Mouse (Mus musculus): ENCODE data around the gene Hsd17b14.
"Not testable (repeated sequence)": the region's sequence is repeated elsewhere in the genome, so short reads cannot be mapped to it uniquely, and the experiment has no call there.

Hsd17b14 gene

DNA sequence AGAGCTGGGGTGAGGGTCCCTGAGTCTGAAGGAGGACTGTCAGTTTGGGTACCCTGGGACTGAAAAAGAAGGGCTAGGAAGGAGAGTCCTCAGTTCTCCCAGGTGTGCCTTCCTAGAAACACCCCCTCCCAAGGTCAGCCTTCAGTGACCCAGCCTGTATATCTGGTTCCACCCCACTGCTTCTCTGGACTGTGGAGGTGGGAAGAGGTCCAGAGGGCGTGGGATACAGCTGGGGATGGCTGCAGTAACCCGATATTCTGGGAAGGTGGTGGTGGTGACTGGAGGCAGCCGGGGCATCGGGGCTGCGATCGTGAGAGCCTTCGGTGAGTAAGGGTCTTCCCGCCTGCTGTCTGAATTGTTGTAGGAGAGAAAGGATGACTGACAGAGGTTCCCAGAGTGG lies at the start of gene Hsd17b14:
Gene Hsd17b14 (plus strand): TSS at position 150 of the 400 bp plus-strand sequence.
- DNase-seq (ENCODE audit: low spot score in 2 of 2): no peak

DNA sequence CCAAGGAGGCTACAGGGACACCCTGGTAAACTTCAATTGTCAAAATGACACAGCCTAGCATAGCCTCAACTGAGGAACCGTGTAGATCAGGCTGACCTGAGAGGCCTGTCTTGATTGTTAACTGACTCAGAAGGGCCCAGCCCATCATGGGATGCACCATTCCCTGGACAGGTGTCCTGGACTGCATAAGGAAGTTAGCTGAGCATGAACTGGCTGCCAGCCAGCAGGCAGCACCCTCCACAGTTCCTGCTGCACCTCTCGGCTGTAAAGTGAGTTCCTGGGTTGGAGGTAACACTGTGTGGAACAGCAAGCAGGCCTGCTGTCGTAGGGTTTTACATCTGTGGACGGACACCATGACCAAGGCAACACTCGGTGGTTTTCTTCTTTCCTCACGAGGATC lies 47.1 kb upstream of the Hsd17b14 start:
- DNase-seq (ENCODE audit: low spot score in 2 of 2): no peak

- no peak for DNase-seq (ENCODE audit: low spot score in 2 of 2)
These were observed 46.1 kb upstream of the Hsd17b14 start for GRCm38 (mm10) chr7:45508561-45508960.

- no peak for DNase-seq (ENCODE audit: low spot score in 2 of 2)
These were observed 45.4 kb upstream of the Hsd17b14 start for GRCm38 (mm10) chr7:45509181-45509882.

DNA sequence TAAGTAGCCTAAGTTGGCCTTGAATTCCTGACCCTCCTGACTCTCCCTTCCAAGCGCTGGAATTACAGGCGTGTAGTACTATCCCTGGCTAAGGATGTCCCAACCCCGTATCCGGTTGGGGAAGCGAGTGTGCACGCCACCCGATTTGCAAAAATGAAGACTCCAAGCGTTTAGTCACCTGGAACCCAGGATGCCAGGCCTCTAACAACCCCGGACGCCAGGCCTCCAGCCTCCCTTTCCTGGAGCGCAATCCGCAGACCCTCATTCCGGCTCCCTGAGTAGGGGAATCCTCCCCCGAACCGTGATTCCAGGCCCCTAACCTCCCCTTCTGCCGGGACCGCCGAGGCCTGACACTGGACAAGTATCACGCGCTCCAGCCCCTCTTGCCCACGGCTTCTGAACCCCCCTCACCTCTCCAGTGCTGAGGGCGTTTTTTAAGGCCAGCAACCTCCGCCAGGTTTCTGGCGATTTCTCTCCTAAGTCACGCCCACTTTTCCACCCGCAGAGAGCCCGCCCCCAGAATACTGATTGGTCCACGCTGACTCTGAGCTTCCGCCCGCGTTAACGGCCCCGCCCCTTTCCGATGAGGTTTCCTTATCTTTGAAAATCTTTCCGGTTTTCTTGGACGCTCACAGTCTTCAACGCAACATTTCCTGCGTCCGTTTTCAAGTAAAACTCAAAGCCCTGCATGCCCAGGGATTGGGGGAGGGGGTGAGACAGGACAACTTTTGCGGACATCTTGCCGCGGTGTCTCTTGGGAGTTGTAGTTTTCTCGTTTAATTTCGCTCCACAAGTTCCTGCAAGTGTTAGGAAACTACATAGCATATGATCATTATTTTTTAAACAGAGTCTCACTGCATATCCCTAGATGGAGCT lies 44.5 kb upstream of the Hsd17b14 start, which contains the start of gene Nucb1:
Gene Nucb1 (minus strand): TSS at position 495 of the 876 bp plus-strand sequence.
- DNase-seq (ENCODE audit: low spot score in 2 of 2): peak; percentile 85 to 91

DNA sequence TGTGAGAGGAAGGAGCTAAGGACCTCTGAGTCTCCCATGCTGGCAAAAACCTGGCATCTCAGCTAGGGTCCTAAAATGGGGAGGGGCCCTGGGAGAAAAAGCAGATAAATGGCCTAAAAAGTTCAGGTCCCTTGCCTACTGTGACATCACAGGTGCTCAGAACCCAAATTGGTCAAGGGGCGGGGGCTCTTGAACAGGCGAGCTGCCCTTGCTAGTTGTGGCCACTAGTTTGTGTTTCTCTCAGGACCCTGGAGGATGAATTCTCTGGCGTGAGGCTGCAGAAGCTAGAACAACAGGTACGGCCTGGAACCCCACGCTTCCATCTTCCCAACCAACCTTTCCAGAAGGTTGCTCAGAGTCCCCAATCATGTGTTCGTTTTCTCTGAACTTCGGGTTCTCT lies 40.3 kb upstream of the Hsd17b14 start:
- no peak for DNase-seq (ENCODE audit: low spot score in 2 of 2)

GRCm38 (mm10) chr7:45515436-45515835 lies 39.3 kb upstream of the Hsd17b14 start:
- no peak for DNase-seq (ENCODE audit: low spot score in 2 of 2)

DNA sequence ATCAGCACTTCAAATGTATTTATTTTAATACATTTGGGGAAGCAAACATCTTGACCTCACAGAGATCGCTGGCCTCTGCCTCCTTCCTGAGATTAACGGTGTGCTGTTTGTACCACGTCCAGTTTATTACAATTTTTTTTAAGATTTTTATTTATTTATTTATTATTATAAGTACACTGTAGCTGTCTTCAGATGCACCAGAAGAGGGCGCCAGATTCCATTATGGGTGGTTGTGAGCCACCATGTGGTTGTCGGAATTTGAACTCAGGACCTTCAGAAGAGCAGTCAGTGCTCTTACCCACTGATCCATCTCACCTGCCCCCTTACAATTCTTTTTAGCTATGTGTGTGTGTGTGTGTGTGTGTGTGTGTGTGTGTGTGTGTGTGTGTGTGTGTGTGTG lies 37.8 kb upstream of the Hsd17b14 start:
- DNase-seq (ENCODE audit: low spot score in 2 of 2): not testable (repeated sequence)

- no peak for DNase-seq (ENCODE audit: low spot score in 2 of 2)
These were observed 36.1 kb upstream of the Hsd17b14 start for GRCm38 (mm10) chr7:45518618-45519017.

DNA sequence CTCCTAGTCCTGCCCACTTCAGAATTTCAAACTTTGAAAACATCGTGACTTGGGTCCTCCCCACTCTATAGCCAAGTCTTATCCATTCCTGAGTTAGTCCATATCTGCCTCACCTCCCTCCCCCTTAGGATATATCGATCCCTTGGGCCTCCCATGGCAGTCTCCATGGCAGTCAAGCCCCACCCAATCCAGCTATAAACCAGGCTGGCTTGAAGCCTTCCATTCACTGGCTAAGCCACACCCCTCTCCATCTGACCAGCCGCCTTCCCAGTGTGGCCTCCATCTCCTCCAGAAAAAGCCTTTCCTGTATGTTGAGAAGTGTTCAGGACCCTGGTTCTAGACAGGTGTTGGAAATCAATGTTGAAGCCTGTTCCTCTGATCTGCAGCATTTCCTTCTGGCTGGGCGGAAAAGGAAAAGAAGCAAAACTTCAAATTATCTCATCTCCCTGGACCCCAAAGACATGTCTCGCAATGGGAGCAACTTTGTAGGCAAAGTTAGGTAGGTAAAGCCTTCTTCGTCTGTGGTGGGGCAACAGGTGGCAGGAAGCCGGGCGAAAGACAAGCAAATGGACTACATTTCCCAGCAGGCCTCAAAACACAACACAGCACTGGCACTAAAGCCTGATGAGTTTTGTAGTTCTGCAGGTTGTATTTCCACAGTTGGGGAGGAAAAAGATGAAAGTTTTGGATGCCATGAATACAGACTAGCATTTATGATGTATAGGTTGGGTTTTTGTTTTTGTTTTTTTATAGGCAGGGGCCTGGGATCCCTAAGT lies 35.2 kb upstream of the Hsd17b14 start:
- DNase-seq (ENCODE audit: low spot score in 2 of 2): no peak

- DNase-seq (ENCODE audit: low spot score in 2 of 2): no peak
These were observed 34.1 kb upstream of the Hsd17b14 start for GRCm38 (mm10) chr7:45520605-45521004.

DNA sequence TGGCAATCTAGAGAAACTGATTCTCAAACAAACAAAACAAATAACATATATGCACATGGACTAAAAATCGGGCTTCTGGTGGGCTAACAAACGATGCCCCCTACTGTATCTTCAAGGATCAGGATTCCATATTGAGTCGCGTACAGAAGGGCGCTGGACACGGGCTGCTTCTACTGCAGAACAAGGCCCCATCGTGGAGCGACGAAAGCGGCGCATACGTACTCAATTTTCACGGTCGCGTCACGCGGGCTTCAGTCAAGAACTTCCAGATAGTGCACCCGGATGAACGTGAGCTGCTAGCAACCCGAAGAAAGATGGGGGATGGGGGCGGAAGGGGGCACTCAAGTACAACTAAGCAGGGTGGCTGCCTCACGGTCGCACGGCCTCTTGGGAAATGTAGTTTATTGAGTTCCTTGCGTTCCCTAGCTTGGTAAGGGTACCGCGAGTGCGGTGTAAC lies 32.9 kb upstream of the Hsd17b14 start:
- peak; percentile 78 to 84 for DNase-seq (ENCODE audit: low spot score in 2 of 2)

DNA sequence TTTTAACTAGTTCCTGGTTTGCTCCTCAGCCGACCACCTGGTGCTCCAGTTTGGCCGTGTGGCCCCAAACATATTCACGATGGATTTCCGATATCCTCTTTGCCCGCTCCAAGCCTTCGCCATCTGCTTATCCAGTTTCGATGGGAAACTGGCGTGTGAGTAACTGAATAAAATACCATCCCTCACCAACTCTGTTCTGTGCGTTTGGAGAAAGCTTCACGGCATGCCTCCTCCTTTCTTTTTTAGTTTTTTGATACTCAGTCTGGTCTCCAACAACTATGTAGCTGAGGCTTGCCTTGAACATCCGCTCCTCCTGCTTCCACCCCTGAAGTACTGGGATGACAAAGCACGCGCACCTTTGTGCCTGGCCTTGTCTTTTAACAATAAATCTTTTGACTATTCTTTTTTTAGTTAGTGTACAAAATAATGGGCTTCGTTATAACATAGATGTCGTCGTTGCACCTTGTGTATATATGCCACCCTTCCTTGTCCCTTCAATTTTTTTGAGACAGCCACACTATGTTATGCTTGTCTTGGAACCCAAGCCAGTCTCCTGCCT lies 32.4 kb upstream of the Hsd17b14 start:
- DNase-seq (ENCODE audit: low spot score in 2 of 2): no peak

DNA sequence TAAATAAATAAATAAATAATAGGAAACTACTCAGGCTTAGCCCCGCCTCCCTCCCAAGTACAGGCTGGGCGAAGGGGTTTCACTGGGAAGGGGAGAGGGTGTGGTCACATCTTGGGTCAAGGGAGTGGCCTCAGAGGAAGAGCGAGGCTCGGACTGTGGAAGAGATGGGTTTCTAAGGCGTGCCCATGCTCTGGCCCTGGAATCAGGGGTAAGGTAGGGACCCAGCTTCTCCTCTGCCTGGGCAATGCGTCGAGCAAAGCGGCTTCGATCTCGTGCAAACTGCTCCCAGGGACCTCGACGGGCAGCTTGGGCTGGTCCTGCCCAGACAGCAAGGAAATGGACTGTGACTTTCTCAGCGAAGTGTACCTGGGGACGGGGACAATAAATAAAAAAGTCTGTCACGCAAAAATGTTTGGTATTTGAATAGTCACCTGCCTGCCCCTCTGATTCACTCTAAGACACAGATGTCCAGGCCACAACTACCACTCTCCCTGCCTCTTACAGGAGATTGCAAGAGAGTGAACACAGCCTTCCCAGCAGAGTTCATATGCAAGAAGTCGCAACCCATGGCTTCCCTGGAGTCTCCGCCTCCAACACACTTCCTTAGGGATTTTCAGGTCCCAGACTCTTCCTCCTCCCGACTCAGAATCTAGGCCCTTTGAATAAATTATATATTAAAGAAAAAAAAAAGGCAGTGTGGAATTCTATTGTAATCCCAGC lies 31.6 kb upstream of the Hsd17b14 start:
- DNase-seq (ENCODE audit: low spot score in 2 of 2): no peak

- DNase-seq (ENCODE audit: low spot score in 2 of 2): no peak
These were observed 31.0 kb upstream of the Hsd17b14 start for GRCm38 (mm10) chr7:45523678-45524170.

DNA sequence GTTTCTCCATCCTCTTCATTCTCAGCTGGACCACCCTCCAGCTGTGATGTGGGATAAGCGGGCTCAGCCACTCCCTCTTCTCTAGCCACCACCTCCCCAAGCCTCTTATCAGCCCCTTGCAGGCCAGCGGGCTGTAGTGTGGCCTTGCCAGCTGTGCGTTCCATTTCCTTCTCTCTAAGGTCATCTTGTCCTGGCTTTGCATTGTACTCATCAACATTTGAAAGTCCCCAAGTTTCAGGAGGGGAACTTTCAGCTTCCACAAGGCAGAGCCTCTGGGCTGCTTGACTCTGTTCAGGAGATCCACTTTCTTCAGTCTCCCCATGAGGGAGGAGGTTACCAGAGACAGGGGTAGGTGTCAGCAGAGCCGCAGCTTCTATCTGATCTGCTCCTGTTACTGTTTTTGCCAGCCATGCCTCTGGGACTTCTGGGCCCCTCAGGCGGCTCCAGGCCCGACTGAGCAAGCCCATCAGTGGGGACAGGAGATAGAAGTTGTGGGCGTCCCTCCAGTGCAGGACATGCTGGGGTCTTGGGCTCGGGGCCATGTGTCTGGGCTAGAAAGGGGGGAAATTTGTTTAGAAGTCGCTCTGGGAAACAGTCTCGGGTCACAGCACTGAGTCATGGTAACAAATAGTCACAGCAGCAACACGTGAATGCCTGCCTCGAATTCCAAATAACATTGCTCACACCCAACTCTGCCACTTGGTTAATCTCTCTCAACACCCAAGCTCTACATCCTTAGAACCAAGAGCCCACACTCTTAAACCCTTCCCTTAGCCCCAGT lies 29.7 kb upstream of the Hsd17b14 start:
- DNase-seq (ENCODE audit: low spot score in 2 of 2): no peak

GRCm38 (mm10) chr7:45525809-45526473 lies 28.8 kb upstream of the Hsd17b14 start, which contains the start of the genes Ppp1r15a and Plekha4:
Ppp1r15a (minus strand) TSS chr7:45526268.
Plekha4 (plus strand) TSS chr7:45526330.
- peak; percentile 90 to 96 for DNase-seq (ENCODE audit: low spot score in 2 of 2)

- no peak for DNase-seq (ENCODE audit: low spot score in 2 of 2)
These were observed 28.1 kb upstream of the Hsd17b14 start for GRCm38 (mm10) chr7:45526474-45527120.

DNA sequence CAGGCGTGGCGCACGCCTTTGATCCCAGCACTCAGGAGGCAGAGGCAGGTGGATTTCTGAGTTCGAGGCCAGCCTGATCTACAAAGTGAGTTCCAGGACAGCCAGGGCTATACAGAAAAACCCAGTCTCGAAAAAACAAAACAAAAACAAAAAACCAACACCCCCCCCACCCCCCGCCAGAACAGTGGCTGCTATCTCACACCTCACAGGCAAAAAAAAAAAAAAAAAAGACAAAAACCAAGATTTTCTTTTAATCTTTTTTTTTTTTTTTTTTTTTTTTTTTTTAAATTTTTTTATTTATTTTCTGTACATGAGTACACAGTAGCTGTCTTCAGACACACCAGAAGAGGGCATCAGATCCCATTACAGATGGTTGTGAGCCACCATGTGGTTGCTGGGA lies 27.5 kb upstream of the Hsd17b14 start:
- DNase-seq (ENCODE audit: low spot score in 2 of 2): not testable (repeated sequence)
